Mouse (Mus musculus) embryonic facial prominence, embryonic 15.5 days (tissue): ENCODE measurements around the gene Med18. TPM values are rescaled to one million over a fixed set of nuclear protein-coding genes. Genes with fewer than 3 reads are reported as not detected.
"Not testable (repeated sequence)": the region's sequence is repeated elsewhere in the genome, so short reads cannot be mapped to it uniquely, and the experiment has no call there.

Experiments
- ATAC-seq: fragments of 200-750 bp; cut with Nextera tagmentation; 2 replicates; pipeline ENCODE4 v1.8.0; 2017; ENCODE audit warnings: low read depth, moderate TSS enrichment; ENCODE audit not compliant: insufficient number of reproducible peaks, low FRiP score, low TSS enrichment
- H3K27ac ChIP-seq: fragments of 300-500 bp; sonication (generic); replicated peaks from 2 replicates; pipeline ENCODE4 v1.5.1; 2015; ENCODE audit warnings: mild to moderate bottlenecking, inconsistent platforms
- H3K27me3 ChIP-seq: fragments of 300-500 bp; sonication (generic); 2 replicates; pipeline ENCODE4 v1.6.1; 2015; ENCODE audit warnings: inconsistent platforms
- H3K36me3 ChIP-seq: fragments of 300-500 bp; sonication (generic); 2 replicates; pipeline ENCODE4 v1.6.1; 2015; ENCODE audit warnings: mild to moderate bottlenecking, inconsistent platforms
- H3K4me1 ChIP-seq: fragments of 300-500 bp; sonication (generic); 2 replicates; pipeline ENCODE4 v1.6.1; 2015; ENCODE audit warnings: inconsistent platforms
- H3K4me2 ChIP-seq: fragments of 300-500 bp; sonication (generic); replicated peaks from 2 replicates; pipeline ENCODE4 v1.6.1; 2015; ENCODE audit warnings: mild to moderate bottlenecking, inconsistent platforms
- H3K4me3 ChIP-seq: fragments of 300-500 bp; sonication (generic); replicated peaks from 2 replicates; pipeline ENCODE4 v1.5.1; 2015; ENCODE audit warnings: mild to moderate bottlenecking, inconsistent platforms
- H3K9ac ChIP-seq: fragments of 300-500 bp; sonication (generic); 2 replicates; pipeline ENCODE4 v1.6.1; 2015; ENCODE audit warnings: inconsistent platforms
- H3K9me3 ChIP-seq: fragments of 300-500 bp; sonication (generic); replicated peaks from 2 replicates; pipeline ENCODE4 v1.6.1; 2016; ENCODE audit warnings: inconsistent platforms
- whole genome bisulfite sequencing: fragments of 180-500 bp; shearing (Covaris S2); methylation state at CpG from one replicate; pipeline ENCODE4 v1.1.7; 2015; 5-methylcytosine and 5-hydroxymethylcytosine counted together
- polyA plus RNA-seq: library from polyadenylated mRNA; unstranded; fragments of >200 nt; fragmentation: Nextera tagmentation; extraction: Ambion mirVana; gene quantifications from 2 replicates; pipeline ENCODE4 v1.2.1, GENCODE M21; 2015

Med18 gene
- polyA plus RNA-seq, 1 experiment from 2014 or later, result 22.7 TPM

- Histone ChIP-seq H3K36me3 (no peaks in the 10 kb centered on the region), H3K9ac (no peak overlapping the region), H3K4me1 (peaks cover 4% of the 10 kb centered on the region; the same call in 1 of the 2 replicates), H3K9me3 (no peaks in the 10 kb centered on the region), H3K27me3 (no peaks in the 10 kb centered on the region), H3K4me2 (peak overlapping the region; percentile 52; the same call in 1 of the 2 replicates), H3K27ac (no peak overlapping the region), H3K4me3 (no peak overlapping the region)
- no peak for ATAC-seq
- 66% methylated on average over 5 of the region's 5 CpGs for WGBS
Measured at GRCm38 (mm10) chr4:132420471-132420870, 43.2 kb downstream of the Med18 start.

GRCm38 (mm10) chr4:132415966-132416365 lies 47.8 kb downstream of the Med18 start:
- no peak overlapping the region; the same call in 1 of the 2 replicates for H3K27ac ChIP-seq
- no peaks in the 10 kb centered on the region for H3K9me3 ChIP-seq
- no peak for ATAC-seq

GRCm38 (mm10) chr4:132413257-132413656 lies 50.5 kb downstream of the Med18 start:
- H3K4me2 ChIP-seq, H3K4me3 ChIP-seq, H3K27me3 ChIP-seq, H3K27ac ChIP-seq, ATAC-seq, H3K36me3 ChIP-seq, H3K4me1 ChIP-seq, H3K9ac ChIP-seq, H3K9me3 ChIP-seq: not testable (repeated sequence)
- 92% methylated on average over 4 of the region's 4 CpGs for WGBS

More at GRCm38 (mm10) chr4:132415966-132416365, 47.8 kb downstream of the Med18 start:
- Histone ChIP-seq H3K27me3 (no peaks in the 10 kb centered on the region), H3K4me2 (no peak overlapping the region), H3K36me3 (peaks cover 6% of the 10 kb centered on the region; the same call in 1 of the 2 replicates), H3K4me3 (no peak overlapping the region), H3K4me1 (peaks cover 4% of the 10 kb centered on the region; the same call in 1 of the 2 replicates), H3K9ac (no peak overlapping the region)

GRCm38 (mm10) chr4:132411322-132412094 lies 52.2 kb downstream of the Med18 start:
- Histone ChIP-seq H3K4me1 (no peaks in the 10 kb centered on the region), H3K36me3 (peaks cover 6% of the 10 kb centered on the region; the same call in 1 of the 2 replicates), H3K27me3 (no peaks in the 10 kb centered on the region), H3K9me3 (no peaks in the 10 kb centered on the region), H3K27ac (no peak overlapping the region; the same call in 1 of the 2 replicates), H3K9ac (no peak overlapping the region), H3K4me3 (no peak overlapping the region), H3K4me2 (no peak overlapping the region)
- no peak for ATAC-seq
- 57% methylated on average over 8 of the region's 8 CpGs for WGBS

GRCm38 (mm10) chr4:132409587-132410229 lies 54.0 kb downstream of the Med18 start:
- H3K27ac ChIP-seq, result no peak overlapping the region
- H3K27me3 ChIP-seq, result no peaks in the 10 kb centered on the region
- H3K4me2 ChIP-seq, result no peak overlapping the region
- H3K36me3 ChIP-seq, result peaks cover 6% of the 10 kb centered on the region; the same call in 1 of the 2 replicates
- H3K9ac ChIP-seq, result no peak overlapping the region
- 86% methylated on average over 4 of the region's 4 CpGs for WGBS
- H3K4me3 ChIP-seq, result no peak overlapping the region
- H3K4me1 ChIP-seq, result no peaks in the 10 kb centered on the region
- no peaks in the 10 kb centered on the region for H3K9me3 ChIP-seq
- ATAC-seq, result no peak

Other genes with a start within 250 kb of the Med18 start
- gene Gmeb1, start 202.3 kb downstream of the Med18 start, polyA plus RNA-seq, result 37.5 and 37.8 TPM in 2 replicates
- 44.4 and 48.8 TPM in 2 replicates for gene Taf12, start 189.5 kb downstream of the Med18 start, polyA plus RNA-seq
- 2.4 and 3.4 TPM in 2 replicates for gene Rab42, start 160.5 kb downstream of the Med18 start, polyA plus RNA-seq
- 74.1 and 75.7 TPM in 2 replicates for gene Trnau1ap, start 134.4 kb downstream of the Med18 start, polyA plus RNA-seq
- gene Rcc1, start 110.3 kb downstream of the Med18 start, polyA plus RNA-seq, result 66.6 and 69.8 TPM in 2 replicates
- 21.6 and 21.8 TPM in 2 replicates for gene Phactr4, start 41.4 kb downstream of the Med18 start, polyA plus RNA-seq
- gene Sesn2, start 46.6 kb upstream of the Med18 start, polyA plus RNA-seq, result 11.4 and 12.0 TPM in 2 replicates
- 890 and 897 TPM in 2 replicates for gene Atpif1, start 69.7 kb upstream of the Med18 start, polyA plus RNA-seq
- gene Dnajc8, start 71.6 kb upstream of the Med18 start, polyA plus RNA-seq, result 138 and 149 TPM in 2 replicates
- 1.3 and 1.4 TPM in 2 replicates for gene Ptafr, start 100.1 kb upstream of the Med18 start, polyA plus RNA-seq
- gene Eya3, start 175.1 kb upstream of the Med18 start, polyA plus RNA-seq, result 24.7 and 25.4 TPM in 2 replicates